Mouse (Mus musculus): ENCODE measurements around the gene Ints6.

GRCm38 (mm10) chr14:62651771-62652170, 109.2 kb downstream of the Ints6 start:
- TF ChIP-seq GATA1 (IDR thresholded peaks at IDR 0.05; ENCODE audit: low read length) (no peak), TAL1 (IDR thresholded peaks at IDR 0.05; ENCODE audit: low read length) (no peak)
